Mouse (Mus musculus): ENCODE results near the gene Rnf8. TPM values are rescaled to one million over a fixed set of nuclear protein-coding genes. Genes with fewer than 3 reads are reported as not detected.
"Not testable (repeated sequence)": the region's sequence is repeated elsewhere in the genome, so short reads cannot be mapped to it uniquely, and the experiment has no call there.

Gene Rnf8
- total RNA-seq, 1 experiment from 2014 or later, result 51.8 TPM

DNA sequence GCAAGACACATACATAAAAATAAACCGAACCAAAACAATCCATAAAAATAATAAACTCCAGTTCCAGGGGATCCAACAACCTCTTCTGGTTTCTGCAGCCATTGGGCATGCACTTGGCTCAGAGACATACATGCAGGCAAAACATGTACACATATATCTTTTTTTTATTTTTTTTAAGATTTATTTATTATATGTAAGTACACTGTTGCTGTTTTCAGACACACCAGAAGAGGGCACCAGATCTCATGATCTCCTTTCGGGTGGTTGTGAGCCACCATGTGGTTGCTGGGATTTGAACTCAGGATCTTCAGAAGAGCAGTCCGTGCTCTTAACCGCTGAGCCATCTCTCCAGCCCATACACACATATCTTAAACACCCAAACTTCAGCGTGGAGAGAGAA is 1.1 kb upstream of the Rnf8 start:
- ATAC-seq (replicated peaks in 1 of 2; ENCODE audit: insufficient read depth in 1 of 2, low FRiP score in 2 of 2, low TSS enrichment in 1 of 2, low read depth in 1 of 2, poor library complexity in 2 of 2, severe bottlenecking in 2 of 2), result not testable (repeated sequence)

DNA sequence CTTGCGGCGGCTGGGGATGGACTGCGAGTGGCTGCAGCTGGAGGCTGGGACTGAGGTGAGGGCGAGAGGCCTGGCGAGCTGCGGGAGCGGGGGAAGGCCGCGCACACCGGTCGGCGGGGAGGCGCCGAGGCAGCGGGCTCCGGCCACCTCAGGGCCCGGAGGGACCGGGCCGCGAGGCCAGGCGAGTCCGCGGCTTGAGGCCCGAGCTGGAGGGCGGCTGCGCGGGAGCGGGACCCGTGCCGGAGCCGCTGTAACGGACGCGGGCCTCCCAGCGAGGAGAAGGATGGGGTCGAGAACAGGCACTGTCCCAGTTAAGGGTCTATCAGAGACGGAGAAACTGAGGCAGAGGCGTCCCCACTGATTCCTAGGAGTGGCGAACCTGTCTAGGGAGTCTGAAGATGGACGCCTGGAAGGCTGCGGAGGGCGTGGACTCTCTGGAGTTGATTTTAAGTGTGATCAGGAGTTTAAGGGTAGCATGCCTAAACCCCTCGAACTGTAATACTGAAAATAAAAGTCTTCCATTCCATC is 498 bp downstream of the Rnf8 start:
- no peak for ATAC-seq (replicated peaks in 1 of 2; ENCODE audit: insufficient read depth in 1 of 2, low FRiP score in 2 of 2, low TSS enrichment in 1 of 2, low read depth in 1 of 2, poor library complexity in 2 of 2, severe bottlenecking in 2 of 2)

DNA sequence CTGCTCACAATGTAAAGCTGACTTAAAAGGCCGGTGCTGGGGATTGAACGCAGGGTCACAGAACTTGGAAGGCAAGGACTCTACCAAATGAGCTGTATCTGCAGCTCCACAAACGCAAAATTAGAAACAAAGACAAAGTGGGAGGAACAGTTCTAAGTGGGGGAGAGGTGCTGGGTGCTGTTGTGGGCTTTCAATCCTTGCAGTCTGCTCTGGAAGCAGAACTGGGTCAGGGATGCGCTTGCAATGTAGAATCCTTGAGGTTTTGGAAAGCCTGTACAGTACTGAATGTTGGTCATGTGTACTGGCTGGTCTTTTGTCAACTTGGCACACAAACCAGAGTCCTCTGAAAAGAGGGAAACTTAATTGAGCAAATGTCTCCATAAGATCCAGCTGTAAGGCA is 1.0 kb downstream of the Rnf8 start:
- no peak for ATAC-seq (replicated peaks in 1 of 2; ENCODE audit: insufficient read depth in 1 of 2, low FRiP score in 2 of 2, low TSS enrichment in 1 of 2, low read depth in 1 of 2, poor library complexity in 2 of 2, severe bottlenecking in 2 of 2)

DNA sequence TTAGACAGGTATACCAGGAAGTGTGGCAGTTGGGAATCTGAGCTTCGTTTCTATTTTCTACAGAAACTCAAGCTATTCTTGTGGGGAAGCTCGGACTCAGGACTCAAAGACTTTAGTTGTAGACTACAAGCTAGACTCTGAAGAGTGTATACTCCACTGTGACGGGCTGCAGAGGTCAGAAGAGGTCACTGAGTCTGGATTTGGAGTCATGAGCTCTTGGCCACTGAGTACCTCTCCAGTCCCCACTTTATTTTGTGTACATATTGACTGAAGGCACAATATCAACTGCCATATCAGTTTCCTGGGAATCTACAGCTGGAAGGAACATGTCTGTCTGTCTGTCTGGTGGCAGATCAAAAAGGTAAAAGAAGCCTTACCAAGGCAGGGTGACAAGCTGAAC is 4.6 kb downstream of the Rnf8 start:
- no peak for ATAC-seq (replicated peaks in 1 of 2; ENCODE audit: insufficient read depth in 1 of 2, low FRiP score in 2 of 2, low TSS enrichment in 1 of 2, low read depth in 1 of 2, poor library complexity in 2 of 2, severe bottlenecking in 2 of 2)

DNA sequence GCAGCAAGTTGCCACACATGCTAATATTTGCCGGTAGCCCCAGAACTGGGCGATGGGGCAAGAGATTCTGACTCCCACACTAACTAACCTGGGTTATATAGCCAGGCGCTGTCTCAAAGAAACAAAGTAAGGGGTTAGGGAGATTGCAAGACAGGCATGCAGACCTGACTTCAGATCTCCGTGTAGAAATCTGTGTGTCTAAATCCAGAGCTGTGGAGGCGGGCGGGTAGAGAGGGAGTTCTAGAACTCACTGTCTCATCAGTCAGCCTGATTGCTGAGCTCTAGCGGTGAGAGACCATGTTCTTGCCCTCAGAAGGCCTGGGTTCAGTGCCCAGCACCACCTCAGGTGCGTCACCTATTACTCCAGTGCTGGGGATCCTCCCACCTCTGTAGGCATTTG is 8.9 kb downstream of the Rnf8 start:
- ATAC-seq (replicated peaks in 1 of 2; ENCODE audit: insufficient read depth in 1 of 2, low FRiP score in 2 of 2, low TSS enrichment in 1 of 2, low read depth in 1 of 2, poor library complexity in 2 of 2, severe bottlenecking in 2 of 2), result no peak

DNA sequence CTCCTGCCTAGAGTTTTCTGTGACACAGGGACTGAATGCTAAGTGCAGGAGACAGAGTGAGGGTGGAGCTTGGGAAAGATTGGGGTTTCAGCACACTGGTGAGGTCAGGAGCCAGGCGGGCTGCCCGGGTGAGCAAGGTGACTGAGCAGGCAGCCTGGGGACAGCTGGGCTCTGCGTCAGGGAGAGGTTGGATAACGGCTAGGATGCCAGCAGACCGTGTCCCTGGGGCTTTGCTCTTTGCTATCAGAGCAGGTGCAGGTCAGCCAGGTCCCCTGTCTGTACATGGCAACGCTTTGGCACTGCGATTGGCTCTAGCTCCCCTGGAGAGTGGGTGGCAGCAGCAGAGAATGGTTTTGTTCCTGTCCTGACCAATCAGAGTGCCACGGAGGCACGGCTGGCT is 12.7 kb downstream of the Rnf8 start:
- no peak for ATAC-seq (replicated peaks in 1 of 2; ENCODE audit: insufficient read depth in 1 of 2, low FRiP score in 2 of 2, low TSS enrichment in 1 of 2, low read depth in 1 of 2, poor library complexity in 2 of 2, severe bottlenecking in 2 of 2)

DNA sequence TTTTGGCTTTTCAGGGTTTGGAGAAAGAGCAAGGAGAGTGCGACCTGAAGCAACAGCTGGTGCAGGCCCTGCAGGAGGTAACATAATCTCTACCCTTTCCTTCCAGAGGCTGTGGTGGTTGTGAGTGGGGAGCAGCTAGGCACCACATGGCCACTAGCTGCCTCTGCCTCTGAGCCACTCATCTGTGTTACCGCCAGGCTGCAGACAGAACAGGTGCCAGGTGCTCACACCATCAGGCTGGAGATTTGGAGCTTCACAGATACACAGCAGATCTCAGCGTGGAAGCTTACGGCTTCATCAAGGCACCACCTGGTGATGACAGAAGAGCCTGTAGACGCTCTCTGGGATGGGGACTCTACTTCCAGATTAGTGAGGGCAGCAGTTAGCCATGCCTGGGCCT is 14.4 kb downstream of the Rnf8 start:
- no peak for ATAC-seq (replicated peaks in 1 of 2; ENCODE audit: insufficient read depth in 1 of 2, low FRiP score in 2 of 2, low TSS enrichment in 1 of 2, low read depth in 1 of 2, poor library complexity in 2 of 2, severe bottlenecking in 2 of 2)

DNA sequence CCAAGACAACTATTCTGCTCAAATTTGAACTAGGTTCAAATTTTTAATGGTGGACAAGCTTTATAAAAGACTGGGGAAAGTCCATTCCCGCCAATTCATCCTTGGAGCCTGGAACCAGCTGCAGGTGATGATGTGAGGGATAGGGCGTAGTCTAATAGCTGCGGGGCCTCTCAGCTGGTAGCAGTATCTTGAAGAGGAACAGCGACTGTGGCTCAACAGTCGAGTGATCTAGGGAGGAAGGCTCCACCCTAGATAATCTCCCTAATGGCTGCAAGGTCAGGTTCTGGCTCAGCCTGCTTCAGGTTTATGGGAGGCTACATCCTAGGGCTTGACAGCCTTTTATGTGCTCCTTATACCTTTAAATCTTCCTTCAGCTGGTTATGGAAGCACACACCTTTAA is 15.0 kb downstream of the Rnf8 start:
- ATAC-seq (replicated peaks in 1 of 2; ENCODE audit: insufficient read depth in 1 of 2, low FRiP score in 2 of 2, low TSS enrichment in 1 of 2, low read depth in 1 of 2, poor library complexity in 2 of 2, severe bottlenecking in 2 of 2), result no peak

DNA sequence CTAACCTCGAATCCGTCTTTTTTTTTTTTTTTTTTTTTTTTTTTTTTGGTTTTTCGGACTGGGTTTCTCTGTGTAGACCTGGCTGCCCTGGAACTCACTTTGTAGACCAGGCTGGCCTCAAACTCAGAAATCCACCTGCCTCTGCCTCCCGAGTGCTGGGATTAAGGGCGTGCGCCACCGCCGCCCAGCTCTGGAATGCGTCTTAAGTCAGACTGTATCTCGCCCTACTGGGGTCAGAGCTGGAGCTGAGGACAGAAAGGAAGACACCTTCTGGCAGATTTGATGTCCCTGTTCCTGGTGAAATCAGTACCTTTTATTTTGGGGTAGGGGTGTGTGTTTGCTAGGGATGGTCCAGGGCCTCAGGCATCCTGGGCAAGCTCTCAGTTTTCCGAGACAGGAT is 17.7 kb downstream of the Rnf8 start:
- ATAC-seq (replicated peaks in 1 of 2; ENCODE audit: insufficient read depth in 1 of 2, low FRiP score in 2 of 2, low TSS enrichment in 1 of 2, low read depth in 1 of 2, poor library complexity in 2 of 2, severe bottlenecking in 2 of 2), result no peak

DNA sequence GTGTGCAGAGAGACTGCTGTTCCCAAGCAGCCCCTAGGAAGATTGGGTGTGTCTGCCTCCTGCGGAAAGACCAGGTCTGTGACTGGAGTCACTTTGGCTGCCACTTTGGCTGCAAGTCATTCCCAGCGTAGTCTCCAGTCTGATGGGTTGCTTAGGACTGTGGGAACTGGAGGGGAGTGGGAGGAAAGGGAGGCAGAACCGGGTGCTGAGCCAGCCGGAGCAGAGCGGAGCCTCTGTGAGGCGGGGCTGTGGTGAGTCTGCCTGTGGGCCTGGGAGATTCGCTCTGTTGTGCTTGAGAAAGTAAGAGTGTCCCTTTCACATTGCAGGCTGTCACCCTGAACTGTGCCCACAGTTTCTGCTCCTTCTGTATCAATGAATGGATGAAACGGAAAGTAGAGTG is 20.9 kb downstream of the Rnf8 start:
- no peak for ATAC-seq (replicated peaks in 1 of 2; ENCODE audit: insufficient read depth in 1 of 2, low FRiP score in 2 of 2, low TSS enrichment in 1 of 2, low read depth in 1 of 2, poor library complexity in 2 of 2, severe bottlenecking in 2 of 2)

DNA sequence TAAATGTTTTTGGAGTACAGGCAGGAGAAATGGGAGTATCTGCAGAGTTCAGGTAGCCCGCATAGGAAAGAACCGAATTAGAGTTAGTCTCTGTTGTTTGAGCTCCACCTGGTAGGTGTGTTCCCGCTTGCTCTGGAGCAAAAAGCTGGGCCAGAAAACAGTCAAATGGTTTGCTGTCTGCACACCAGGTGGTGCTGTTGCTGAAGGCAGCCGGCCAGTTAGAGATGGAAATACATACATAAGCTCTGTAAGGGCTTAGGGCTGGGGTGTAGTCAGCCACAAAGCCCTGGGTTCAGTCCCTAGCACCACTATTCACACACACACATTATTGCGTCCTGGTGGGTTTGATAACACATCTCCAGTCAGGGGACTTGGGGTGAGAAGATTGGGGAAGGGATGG is 21.5 kb downstream of the Rnf8 start:
- no peak for ATAC-seq (replicated peaks in 1 of 2; ENCODE audit: insufficient read depth in 1 of 2, low FRiP score in 2 of 2, low TSS enrichment in 1 of 2, low read depth in 1 of 2, poor library complexity in 2 of 2, severe bottlenecking in 2 of 2)

DNA sequence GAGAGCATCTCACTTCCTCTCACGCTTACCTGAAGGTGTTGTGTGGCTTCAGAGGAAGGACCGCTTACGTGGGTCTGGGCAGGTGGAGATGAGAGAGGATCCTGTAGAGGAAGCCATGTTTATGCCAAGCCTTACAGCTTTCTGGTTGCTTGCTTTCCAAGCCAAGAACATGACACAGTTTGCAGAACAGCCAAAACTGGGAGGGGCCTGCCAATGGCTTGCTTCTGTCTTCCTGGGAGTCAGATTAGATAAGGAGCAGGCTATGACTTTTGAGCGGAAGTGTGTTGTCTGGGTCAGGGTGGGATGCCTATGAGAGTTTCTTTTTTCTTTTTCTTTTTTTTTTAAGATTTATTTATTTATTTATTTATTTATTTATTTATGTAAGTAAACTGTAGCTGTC is 22.8 kb downstream of the Rnf8 start:
- no peak for ATAC-seq (replicated peaks in 1 of 2; ENCODE audit: insufficient read depth in 1 of 2, low FRiP score in 2 of 2, low TSS enrichment in 1 of 2, low read depth in 1 of 2, poor library complexity in 2 of 2, severe bottlenecking in 2 of 2)

DNA sequence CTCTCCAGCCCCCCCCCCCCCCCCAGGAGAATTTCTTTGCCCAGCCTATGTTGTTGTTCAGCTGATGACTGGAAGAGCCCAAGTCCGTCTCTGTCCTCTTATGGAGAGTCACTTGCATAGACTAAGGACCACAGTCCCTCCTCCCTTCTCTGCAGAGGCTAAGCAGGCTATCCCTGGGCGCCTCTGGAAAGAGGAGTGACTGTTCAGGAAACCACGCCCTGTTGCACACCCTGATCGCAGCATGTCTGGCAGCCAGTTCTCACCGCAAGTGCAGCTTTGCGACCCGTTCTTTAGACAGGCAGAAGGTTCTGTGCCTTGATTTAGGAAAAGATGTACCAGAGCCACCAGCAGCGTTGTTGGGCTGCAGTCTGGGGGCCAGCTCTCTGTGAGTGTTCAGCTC is 23.3 kb downstream of the Rnf8 start:
- peak in 1 of 2 experiments; percentile 26; a peak in 1 of 4 replicates for ATAC-seq (replicated peaks in 1 of 2; ENCODE audit: insufficient read depth in 1 of 2, low FRiP score in 2 of 2, low TSS enrichment in 1 of 2, low read depth in 1 of 2, poor library complexity in 2 of 2, severe bottlenecking in 2 of 2)

DNA sequence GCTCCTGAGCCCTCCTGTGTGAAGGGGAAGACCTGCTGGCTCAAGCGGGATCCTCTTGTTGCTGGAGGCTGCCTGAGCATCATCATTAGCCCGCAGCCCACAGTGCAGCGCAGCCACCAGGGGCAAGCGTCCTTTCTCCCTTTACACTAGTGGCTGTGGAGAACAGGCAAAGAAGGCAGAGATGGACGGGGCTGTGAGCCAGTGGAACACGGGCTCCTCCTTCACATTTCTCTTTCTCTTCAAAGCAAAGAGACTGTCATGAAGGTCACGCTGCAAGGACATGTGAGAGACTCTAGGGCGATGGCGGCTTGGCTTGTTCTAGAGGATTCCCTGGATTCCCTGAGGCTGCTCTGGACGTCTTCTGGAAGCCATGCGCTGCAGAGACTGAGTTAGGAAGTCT is 26.4 kb downstream of the Rnf8 start:
- ATAC-seq (replicated peaks in 1 of 2; ENCODE audit: insufficient read depth in 1 of 2, low FRiP score in 2 of 2, low TSS enrichment in 1 of 2, low read depth in 1 of 2, poor library complexity in 2 of 2, severe bottlenecking in 2 of 2), result no peak

DNA sequence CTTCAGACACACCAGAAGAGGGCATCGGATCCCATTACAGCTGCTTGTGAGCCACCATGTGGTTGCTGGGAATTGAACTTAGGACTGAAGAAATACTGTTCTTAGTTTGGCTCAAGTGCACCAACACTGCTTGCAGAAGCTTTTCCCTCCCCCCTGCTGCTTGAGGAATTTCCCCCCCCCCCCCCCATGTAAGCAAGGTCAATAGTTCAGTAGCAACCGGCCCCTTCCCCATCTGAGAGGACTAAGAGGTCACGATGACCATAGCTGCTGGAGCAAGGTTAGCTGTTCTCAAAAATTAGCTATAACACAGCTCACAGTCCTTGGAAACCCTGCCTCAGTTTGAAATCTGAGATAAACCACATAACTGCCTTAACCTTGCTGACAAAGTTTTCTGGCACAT is 27.6 kb downstream of the Rnf8 start:
- no peak for ATAC-seq (replicated peaks in 1 of 2; ENCODE audit: insufficient read depth in 1 of 2, low FRiP score in 2 of 2, low TSS enrichment in 1 of 2, low read depth in 1 of 2, poor library complexity in 2 of 2, severe bottlenecking in 2 of 2)

DNA sequence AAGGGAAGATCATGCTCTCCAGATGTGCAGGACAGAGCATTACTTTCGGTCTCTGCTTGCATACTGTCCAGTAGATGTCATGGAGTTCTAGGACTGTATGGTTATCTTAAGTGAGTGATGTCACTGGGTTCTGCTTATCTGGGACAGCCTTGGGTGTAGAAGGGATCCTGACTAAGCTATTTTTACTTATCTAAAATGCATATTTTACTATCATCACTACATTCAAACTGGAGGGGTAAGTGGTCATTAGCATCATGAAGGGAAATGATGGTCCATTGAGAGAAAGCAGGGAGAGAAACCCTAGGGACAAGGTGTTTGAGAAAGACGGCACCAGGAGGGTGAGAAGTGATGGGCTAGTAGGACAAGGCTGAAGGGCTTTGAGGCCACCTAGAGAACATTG is 43.7 kb downstream of the Rnf8 start:
- no peak for ATAC-seq (replicated peaks in 1 of 2; ENCODE audit: insufficient read depth in 1 of 2, low FRiP score in 2 of 2, low TSS enrichment in 1 of 2, low read depth in 1 of 2, poor library complexity in 2 of 2, severe bottlenecking in 2 of 2)

DNA sequence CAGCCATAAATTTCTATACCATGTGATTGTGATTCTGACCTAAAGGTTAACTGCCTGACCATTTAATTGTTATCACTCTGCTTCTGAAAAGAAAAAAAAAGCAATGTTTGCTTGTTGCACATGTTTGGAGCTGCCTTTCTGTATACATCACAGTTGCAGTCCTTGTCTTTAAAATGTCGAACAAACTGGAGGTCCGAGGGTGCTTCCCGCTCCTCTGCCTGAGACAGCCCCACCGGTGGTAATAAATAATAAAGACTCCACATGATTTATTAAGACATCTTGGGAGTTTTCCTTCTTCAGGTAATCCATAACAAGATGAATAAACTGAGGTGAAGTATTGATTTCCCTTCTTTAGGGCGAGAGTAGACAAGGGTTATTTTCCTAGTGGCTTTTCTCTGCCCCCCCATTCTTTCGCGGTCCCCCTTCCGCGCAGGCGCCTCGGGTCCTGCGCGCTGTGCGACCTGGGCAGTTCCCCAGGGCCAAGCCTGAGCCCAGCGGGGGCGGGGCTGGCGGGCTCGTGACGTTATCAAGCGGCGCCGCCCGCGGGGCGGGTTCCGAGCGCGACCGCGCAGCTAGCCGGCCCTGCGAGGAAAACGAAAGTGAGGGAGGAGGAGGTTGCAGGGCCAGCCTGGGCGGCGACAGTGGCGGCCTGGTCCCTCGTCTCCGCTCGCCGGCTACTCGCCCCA is 45.6 kb downstream of the Rnf8 start, which contains the start of gene Cmtr1:
Gene Cmtr1, plus strand, starts transcription at position 520 of the 686 bp plus-strand sequence.
- ATAC-seq (replicated peaks in 1 of 2; ENCODE audit: insufficient read depth in 1 of 2, low FRiP score in 2 of 2, low TSS enrichment in 1 of 2, low read depth in 1 of 2, poor library complexity in 2 of 2, severe bottlenecking in 2 of 2), result peak; percentile 89 to 96

DNA sequence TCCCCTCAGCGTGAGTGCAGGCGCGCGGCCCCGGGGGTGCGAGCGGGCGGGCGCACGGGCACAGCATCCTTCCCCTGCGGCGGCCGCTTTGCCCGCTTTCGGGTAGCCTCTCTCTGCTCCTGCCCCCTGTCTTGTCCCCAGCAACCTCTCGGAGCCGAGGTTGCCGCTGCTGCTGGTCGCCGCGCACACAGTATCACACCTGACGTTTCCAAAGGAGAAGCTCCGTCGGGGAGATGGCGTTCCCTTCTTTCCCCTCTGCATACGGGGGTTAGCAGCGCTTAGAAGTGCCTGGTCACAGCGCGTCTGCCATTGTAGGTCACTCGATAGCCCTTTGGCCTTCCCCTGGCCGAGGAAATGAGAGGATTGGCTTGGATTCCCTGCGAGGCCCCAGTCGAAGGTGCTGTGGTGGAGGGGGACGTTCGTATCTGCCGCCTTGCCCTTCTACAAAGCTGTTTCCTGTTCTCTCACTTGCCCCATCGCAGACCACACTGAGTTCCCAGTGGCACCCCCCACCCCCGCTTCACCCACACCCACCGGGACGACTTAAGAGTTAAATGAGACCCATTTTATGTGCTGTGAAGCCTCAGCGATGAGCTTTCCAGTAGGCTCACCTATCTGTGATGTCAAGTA is 46.3 kb downstream of the Rnf8 start:
- peak; percentile 20 to 41; a peak in 2 of 4 replicates for ATAC-seq (replicated peaks in 1 of 2; ENCODE audit: insufficient read depth in 1 of 2, low FRiP score in 2 of 2, low TSS enrichment in 1 of 2, low read depth in 1 of 2, poor library complexity in 2 of 2, severe bottlenecking in 2 of 2)

DNA sequence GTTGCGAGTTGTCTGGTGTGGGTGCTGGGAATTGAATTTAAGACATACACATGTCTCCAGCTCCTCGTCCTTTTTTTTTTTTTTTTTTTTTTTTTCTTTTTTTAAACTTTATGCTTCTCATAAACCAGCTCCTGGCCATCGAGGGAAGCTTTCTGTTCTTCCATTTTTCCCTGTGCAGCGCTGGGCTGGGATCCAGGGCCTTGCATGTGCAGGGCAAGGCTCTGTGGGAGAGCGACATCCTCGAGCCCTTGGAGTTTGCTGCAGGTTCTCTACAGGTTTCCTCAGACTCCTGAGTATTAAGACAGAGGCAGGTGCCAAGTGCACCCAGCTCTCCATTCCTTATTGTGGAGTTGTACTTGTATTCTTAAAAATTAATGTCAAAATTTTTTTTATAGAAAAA is 47.6 kb downstream of the Rnf8 start:
- ATAC-seq (replicated peaks in 1 of 2; ENCODE audit: insufficient read depth in 1 of 2, low FRiP score in 2 of 2, low TSS enrichment in 1 of 2, low read depth in 1 of 2, poor library complexity in 2 of 2, severe bottlenecking in 2 of 2), result no peak

All from hematopoietic stem cell, adult 5-6 weeks (primary cell).